Mouse (Mus musculus): Measurements from ENCODE around the gene S100a16.

DNA sequence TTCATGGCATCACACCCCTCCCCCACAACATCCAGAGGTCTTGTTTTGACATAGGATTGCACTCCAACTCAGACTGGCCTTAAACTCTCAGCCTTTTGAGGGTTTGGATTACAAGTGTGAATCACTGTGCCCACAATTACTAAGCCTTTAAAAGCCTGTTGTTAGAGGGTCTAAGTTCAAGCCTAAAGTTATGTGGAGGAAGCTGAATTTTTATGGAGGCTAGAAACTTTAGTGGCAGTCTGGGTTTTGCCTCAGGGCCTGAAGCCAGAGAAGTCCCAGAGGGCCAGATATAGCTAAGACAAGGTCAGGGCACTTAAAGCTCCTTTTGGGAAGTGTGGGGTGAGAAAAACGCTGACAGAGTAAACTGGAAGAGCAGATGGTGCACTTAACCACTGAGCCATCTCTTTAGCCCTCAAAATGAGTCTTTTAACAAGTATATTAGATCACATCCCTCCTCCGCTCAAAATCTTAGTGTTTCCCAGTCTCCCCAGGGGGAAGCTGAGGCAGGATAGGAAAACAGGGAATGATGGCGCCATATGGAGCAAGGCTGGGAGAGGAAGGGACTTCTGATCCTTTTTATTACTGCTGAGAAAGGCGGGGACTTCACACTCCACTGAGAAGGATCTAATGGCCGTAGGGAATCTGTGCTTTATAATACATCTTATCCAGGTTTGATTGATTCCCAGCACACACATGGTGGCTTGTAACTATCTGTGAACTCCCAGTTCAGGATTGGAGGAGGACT, 12.8 kb downstream of the S100a16 start:
- TF ChIP-seq POLR2A (IDR thresholded peaks at IDR 0.05; ENCODE audit: borderline replicate concordance, insufficient read depth, low read length), result no peak
- no peak for TF ChIP-seq CTCF (IDR thresholded peaks at IDR 0.05; ENCODE audit: borderline replicate concordance, insufficient read depth, low read depth, low read length)

Measured in cerebellum, adult 2 months (tissue).